Comparison of ENCODE assay signal across 8 mouse cellular contexts in the genomic region with DNA sequence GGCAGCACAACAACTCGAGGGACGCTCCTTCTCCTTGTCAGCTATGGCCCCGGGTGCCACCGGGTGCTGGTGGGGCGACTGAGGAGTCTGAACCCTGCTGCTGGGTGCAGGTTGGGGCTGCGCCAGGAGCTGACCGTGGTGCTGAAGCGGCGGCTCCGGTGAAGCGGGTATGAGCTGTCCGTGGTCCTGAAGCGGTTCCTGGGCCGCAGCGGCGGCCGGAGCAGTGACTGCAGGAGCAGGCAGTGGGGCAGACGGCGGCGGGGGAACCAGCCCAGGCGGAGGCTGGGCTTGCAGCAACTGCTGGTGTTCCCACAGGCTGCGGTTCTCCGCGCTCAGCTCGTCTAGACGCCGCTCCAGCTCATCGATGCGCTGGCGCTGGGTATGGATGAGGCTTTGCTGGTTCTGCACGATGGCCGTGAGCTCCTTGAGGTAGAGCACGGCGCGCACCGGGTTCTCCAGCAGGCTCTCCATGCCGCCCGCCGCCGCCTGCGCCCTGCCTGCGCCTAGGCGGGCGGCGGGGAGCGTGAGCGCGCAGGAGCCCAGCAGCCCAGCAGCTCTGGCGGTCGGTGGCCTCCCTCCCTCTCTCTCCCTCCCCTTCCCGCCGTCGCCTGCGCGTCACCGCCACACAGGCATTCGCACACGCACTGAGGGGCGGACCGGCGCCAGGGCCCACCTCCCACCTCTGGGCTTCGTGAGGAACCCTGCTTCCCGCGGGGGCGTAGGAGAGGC. TPM values are rescaled to one million over a fixed set of nuclear protein-coding genes. Genes with fewer than 3 reads are reported as not detected.
A peak's percentile ranks its signal among the peaks of the same experiment; 100 is the strongest.
DNase-seq lines count a peak whose midpoint lies in the region; ATAC-seq lines count a peak whose summit lies in the region.

Iqsec3 (minus strand) TSS at position 586 of the 729 bp plus-strand sequence.

- H3K4me3 ChIP-seq in hindbrain, embryonic 15.5 days = peak within 1 kb of the TSS; percentile 76

- no peaks in the 10 kb centered on the region for H3K27me3 ChIP-seq in hindbrain, embryonic 15.5 days

- under 1% methylated on average over 61 of the region's 65 CpGs for WGBS in hindbrain, embryonic 15.5 days

- H3K4me1 ChIP-seq in hindbrain, embryonic 15.5 days (replicated peaks) = peaks cover 53% of the 10 kb centered on the region

- peak within 1 kb of the TSS; percentile 90 for H3K9ac ChIP-seq in hindbrain, embryonic 15.5 days

- H3K9me3 ChIP-seq in hindbrain, embryonic 15.5 days = no peaks in the 10 kb centered on the region

- H3K36me3 ChIP-seq in hindbrain, embryonic 15.5 days = no peaks in the 10 kb centered on the region

- H3K4me2 ChIP-seq in hindbrain, embryonic 15.5 days = peak within 1 kb of the TSS; percentile 59

- peak; percentile 95 for ATAC-seq in hindbrain, embryonic 15.5 days (ENCODE audit: low FRiP score, low read depth)

- DNase-seq in Muller cell, postnatal 12 days (ENCODE audit: inconsistent ontology term) = peak; percentile 92
- peak; percentile 80 to 86 for DNase-seq in cerebellum, postnatal 10 days
- DNase-seq in gastrocnemius, adult 18-20 months (ENCODE audit: low spot score) = peak; percentile 81
- peak; percentile 83 to 90 for DNase-seq in left cerebral cortex, adult 18-20 months (ENCODE audit: low spot score in 2 of 2)
- peak; percentile 80 for DNase-seq in lung, postnatal 36 days
- peak; percentile 91 for DNase-seq in right cerebral cortex, adult 18-20 months
- peak; percentile 86 for DNase-seq in urinary bladder, postnatal 10 days (ENCODE audit: low spot score)

- H3K27ac ChIP-seq in hindbrain, embryonic 15.5 days (replicated peaks) = peak within 1 kb of the TSS; percentile 94

RNA-seq across cellular contexts. Expression of gene Iqsec3, which starts in this region (rescaled TPM):
- under 1 TPM; 0.37 to 0.45 TPM for total RNA-seq in gastrocnemius, adult 18-20 months (2021)
- polyA plus RNA-seq in hindbrain, embryonic 15.5 days (2015; fragmentation: Nextera tagmentation; extraction: Ambion mirVana) = 13.5 and 15.4 TPM in 2 replicates
- 100 to 1,000 TPM; 108 to 115 TPM for total RNA-seq in left cerebral cortex, adult 18-20 months (2021)

Comparison
In these comparisons a context has a peak if more than half of its experiments do, and no peak if none do; other contexts are left out.
1. Peak in every context shown above with its lines: DNase-seq, ATAC-seq, H3K4me3 ChIP-seq and H3K27ac ChIP-seq.
2. RNA of gene Iqsec3 (total RNA-seq): 108 to 115 TPM in left cerebral cortex, adult 18-20 months; 0.37 to 0.45 TPM in gastrocnemius, adult 18-20 months; every median in the first group is over 10 times any median in the second.
3. Peak in DNase-seq in gastrocnemius, adult 18-20 months; RNA of the gene not detected or under 1 TPM.